Mouse (Mus musculus): Measurements from ENCODE around the gene Ankrd33. TPM values are rescaled to one million over a fixed set of nuclear protein-coding genes. Genes with fewer than 3 reads are reported as not detected.

Gene Ankrd33
- total RNA-seq (2021), result 0.62 and 0.64 TPM in 2 replicates
- long read RNA-seq, result 0 reads

GRCm38 (mm10) chr15:101115511-101116110 lies at the start of gene Ankrd33:
TSS of gene Ankrd33 (plus strand) at chr15:101115755.
- no peak for DNase-seq

GRCm38 (mm10) chr15:101066364-101066847 lies 49.1 kb upstream of the Ankrd33 start:
- no peak for DNase-seq

DNA sequence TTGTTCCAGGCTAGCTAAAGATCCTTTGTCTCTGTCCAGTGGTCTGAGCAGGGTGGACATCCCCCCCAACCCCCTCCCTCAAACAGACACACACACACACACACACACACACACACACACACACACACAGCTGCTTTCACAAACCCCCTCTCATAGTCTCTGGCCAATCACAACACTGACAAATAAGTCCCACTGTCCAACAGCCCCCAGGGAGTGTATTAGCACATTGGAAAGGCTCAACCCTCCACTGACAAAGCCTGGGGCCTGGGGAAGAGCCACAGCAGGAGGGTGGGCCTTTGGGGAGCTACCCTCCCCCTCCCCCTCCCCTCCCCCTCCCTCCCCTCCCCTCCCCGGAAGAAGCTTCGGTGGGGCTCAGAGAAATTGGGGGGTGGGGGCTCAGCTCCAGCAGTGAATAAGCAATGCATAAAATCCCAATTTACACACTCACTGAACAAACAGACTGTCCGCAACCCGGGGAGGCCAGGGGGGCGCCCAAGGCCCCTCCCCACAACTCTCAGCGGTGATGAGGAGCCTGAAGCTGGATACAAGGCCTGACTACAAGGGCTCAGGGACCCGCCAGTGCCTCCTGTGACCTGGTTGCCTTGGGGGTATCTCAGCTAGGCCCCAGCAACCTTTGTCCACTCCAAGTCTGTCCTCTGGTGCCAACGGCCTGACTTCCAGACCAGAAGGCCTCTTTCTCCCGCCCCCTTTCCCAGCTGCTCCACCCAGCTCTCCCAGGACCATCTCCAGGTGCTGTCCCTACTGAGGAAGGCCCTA lies 48.4 kb upstream of the Ankrd33 start:
- DNase-seq, result no peak

DNA sequence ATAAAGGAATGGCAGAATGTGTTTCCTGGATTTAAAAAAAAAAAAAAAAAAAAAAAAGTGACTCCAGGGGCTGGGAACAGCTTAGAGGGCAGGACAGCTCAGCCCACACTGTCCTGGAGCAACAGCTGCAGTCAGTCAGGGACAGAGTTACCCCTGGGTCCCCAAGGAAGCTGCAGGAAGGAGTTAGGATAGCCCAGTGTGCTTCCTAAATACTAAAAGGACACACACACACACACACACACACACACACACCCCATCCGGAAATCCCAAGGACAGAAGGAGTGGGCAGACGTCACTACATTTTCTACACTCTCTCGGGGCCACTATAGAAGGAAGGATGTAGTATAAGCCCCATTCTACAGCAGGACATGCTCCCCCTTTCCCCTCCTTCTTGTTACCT lies 47.5 kb upstream of the Ankrd33 start:
- DNase-seq, result no peak

DNA sequence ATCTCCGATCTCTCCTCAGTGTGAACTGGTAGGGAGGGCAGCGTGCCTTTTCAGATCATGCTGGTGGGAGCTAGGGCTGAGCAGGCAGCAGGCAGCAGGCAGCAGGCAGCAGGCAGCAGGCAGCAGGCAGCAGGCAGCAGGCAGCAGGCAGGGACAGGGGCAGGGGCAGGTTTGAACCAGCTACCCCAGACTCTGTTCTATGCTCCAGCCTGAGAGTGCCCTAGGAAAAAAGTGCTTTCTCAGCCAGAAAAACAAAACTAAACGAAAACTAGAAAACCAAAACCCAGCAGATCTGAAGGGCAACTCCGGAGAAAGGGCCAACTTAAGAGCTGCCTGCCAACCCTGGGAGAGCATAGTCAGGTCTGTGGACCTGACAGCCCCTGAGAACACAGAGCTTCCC lies 46.9 kb upstream of the Ankrd33 start:
- no peak for DNase-seq

- no peak for DNase-seq
Measured at GRCm38 (mm10) chr15:101069641-101070190, 45.8 kb upstream of the Ankrd33 start.

- no peak for DNase-seq
Measured at GRCm38 (mm10) chr15:101070762-101071161, 44.8 kb upstream of the Ankrd33 start.

GRCm38 (mm10) chr15:101072736-101073135 lies 42.8 kb upstream of the Ankrd33 start:
- DNase-seq, result no peak

DNA sequence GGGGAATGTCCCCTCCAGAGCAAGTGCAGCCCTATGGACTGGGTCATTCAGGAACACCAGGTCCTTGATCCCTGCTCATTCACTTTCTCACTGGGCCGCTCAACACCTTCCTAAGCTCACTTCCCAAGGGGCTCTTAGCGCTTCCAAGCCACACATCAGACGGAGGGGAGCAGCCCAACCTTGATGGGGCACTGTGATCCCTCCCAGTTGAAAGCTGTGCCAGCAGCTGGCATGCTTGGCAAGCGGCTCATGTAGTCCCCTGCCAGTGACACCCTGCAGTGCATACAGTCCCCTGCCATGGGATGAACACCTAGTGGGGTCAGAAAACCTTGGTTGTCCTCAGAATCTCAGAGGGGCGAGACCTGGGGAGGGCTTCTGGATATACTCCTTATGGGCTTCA lies 41.5 kb upstream of the Ankrd33 start:
- DNase-seq, result no peak

DNA sequence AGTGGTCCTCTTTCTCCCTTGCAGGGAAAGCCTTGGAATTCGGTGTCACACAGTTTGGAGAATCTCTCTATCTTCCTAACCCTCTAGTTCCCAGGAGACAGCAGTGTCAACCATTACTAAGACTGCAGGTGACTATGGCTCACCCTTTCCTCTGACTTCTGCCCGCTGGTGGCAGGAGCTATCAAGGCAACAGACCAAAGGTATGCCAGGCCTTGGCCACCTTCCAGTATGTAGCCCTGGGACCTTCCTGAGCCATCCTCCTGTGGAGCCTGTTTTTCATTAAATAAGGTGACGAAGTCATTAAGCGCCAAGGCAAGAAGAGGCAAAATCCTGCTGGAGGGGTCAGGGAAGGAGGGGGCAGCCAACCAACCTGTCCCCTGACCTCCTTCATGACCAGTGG lies 40.4 kb upstream of the Ankrd33 start:
- no peak for DNase-seq

GRCm38 (mm10) chr15:101075656-101076055 lies 39.9 kb upstream of the Ankrd33 start:
- DNase-seq, result no peak

GRCm38 (mm10) chr15:101076071-101077000 lies 39.2 kb upstream of the Ankrd33 start:
- DNase-seq, result no peak

DNA sequence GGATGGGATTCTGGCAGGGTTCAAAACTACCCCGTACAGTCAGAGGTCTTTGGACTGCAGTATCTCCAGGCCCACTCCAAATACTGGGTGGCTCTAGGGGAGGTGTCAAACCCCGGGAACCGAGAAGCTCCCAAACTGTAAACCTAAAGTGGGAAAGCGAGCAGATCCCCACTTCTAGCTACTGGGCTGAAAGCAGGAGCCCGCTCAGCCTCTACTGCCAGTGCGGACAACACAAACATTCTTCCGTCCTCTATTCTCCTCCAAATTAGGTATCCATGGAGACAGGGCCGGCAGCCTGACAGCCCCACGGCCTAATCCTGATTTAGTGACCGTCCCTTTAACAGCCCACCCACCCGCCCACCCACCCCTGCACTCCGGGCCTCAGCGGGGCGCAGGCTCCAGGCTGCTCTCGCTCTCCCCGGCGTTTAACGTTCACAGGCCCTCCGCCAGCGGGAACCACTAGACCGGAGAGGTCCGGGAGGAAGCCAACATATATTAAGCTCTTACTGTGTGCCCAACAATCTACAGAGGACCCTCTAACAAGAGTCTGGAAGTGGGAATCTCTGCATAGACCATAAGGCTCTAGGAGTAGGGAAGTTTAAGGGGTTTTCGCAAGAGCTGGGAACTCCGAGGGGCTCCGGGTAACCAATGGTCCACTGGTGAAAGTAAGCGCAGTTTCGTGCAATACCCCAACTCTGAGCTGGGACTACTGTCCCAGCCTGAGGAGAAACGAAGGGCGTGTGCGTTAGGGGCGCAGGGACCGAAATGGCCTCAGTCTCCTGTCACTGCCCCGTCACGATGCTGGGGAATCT lies 38.3 kb upstream of the Ankrd33 start:
- DNase-seq, result no peak

- peak; percentile 56 for DNase-seq
Measured at GRCm38 (mm10) chr15:101077813-101078730, 37.5 kb upstream of the Ankrd33 start, which contains the start of gene Fignl2. TSS of gene Fignl2 (minus strand) at chr15:101078567.

GRCm38 (mm10) chr15:101078731-101079156 lies 36.8 kb upstream of the Ankrd33 start:
- peak; percentile 92 for DNase-seq

- DNase-seq, result no peak
Measured at GRCm38 (mm10) chr15:101080031-101080520, 35.5 kb upstream of the Ankrd33 start.

DNA sequence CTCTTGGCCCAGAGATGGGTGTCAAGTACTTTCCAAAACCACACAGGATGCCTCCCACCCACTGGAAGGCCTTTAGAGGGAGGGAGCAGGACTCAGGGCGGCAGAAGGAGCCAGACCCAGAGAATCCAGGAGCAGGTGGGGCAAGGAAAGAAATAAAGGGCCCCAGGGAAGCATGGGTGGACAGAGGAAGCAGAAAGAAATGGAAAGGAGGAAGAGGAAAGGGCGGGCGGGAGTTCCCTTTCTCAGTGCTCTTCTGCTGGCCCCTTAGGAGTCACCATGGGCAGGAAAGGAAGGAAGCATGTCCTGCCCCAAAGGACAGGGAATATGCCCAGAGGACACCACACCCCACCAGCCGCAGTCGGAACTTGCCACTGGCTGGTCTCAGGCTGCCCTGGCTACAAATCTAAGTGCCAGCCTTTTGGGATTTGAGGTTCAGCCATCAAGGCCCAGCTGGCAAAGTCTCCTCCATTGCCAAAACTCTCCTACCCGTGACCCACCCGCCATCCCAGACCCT lies 34.5 kb upstream of the Ankrd33 start:
- DNase-seq, result no peak

GRCm38 (mm10) chr15:101082236-101082635 lies 33.3 kb upstream of the Ankrd33 start:
- DNase-seq, result no peak

DNA sequence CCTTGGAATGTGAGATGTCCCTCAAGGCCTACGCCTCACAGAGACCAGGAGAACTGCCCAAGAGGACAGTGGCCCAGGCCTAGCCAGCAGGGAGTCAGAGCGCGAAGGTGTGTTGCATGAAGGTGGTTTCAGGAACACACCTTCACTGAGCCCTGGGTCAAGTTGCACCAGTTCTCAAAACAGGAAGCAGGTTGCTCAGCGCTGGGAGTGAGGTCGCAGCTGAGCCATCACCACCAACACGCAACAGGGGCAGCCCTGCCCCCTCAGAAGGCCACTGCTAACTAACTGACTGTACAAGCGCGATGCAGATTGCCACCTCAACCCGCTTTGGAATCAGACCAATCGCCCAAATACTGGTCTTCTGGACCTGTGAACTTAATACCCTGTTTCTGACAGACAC lies 31.1 kb upstream of the Ankrd33 start:
- no peak for DNase-seq

DNA sequence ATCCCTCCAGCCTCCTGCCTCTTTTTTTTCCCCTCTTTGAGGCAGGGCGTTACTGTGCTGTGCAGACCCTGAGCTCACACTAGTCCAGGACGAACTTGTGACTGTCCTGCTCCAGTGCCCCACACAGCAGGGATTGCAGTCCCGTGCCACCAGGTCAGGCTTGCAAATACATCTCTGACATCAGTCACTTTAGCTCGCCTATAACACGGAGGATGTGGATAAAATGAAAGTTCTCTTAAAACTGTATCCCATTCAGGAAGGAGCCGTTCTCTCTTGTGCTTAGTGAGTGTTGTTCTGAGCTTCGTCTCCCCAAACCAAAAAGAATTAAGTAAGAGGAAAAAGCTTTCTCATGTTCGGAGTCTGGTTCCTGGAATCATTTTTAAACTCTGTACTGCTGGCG lies 29.1 kb upstream of the Ankrd33 start:
- no peak for DNase-seq
